Mouse (Mus musculus) G1E (cell line): ENCODE results near the gene Mpzl3. TPM values are rescaled to one million over a fixed set of nuclear protein-coding genes. Genes with fewer than 3 reads are reported as not detected.

Source experiments
- ATAC-seq: 2 replicates; pipeline ENCODE4 v1.8.0; 2016; ENCODE audit warnings: mild to moderate bottlenecking; ENCODE audit not compliant: insufficient number of reproducible peaks, poor library complexity, low FRiP score, severe bottlenecking; ENCODE audit errors: extremely low read depth
- DNase-seq: peaks from one replicate; pipeline ENCODE4 v3.0.0; 2012; ENCODE audit warnings: low spot score
- H3K27me3 ChIP-seq: 2 replicates; pipeline ENCODE4 v1.6.1; 2012; ENCODE audit warnings: mild to moderate bottlenecking, low read length, inconsistent platforms; ENCODE audit not compliant: insufficient read depth
- H3K36me3 ChIP-seq: replicated peaks from 2 replicates; pipeline ENCODE3; 2012; ENCODE audit warnings: mild to moderate bottlenecking, inconsistent platforms
- H3K4me1 ChIP-seq: 2 replicates; pipeline ENCODE4 v1.6.1; 2012; ENCODE audit warnings: low read depth, low read length, inconsistent platforms, mixed read lengths; ENCODE audit not compliant: insufficient read depth
- H3K4me3 ChIP-seq: 2 replicates; pipeline ENCODE4 v1.5.1; 2012; ENCODE audit warnings: low read depth, mild to moderate bottlenecking, inconsistent platforms, low read length, moderate library complexity, mixed read lengths
- H3K9me3 ChIP-seq: replicated peaks from 2 replicates; pipeline ENCODE4 v1.6.1; 2012; ENCODE audit warnings: inconsistent platforms
- CTCF ChIP-seq: IDR thresholded peaks from 2 replicates; pipeline ENCODE4 v1.5.1; 2012; ENCODE audit warnings: low read depth, low read length, inconsistent platforms, mixed read lengths
- GATA1 ChIP-seq: IDR thresholded peaks from 2 replicates; pipeline ENCODE4 v1.6.1; 2012; ENCODE audit warnings: borderline replicate concordance, low read length, inconsistent platforms, mixed read lengths
- GATA2 ChIP-seq: IDR thresholded peaks from 2 replicates; pipeline ENCODE4 v1.6.1; 2012; ENCODE audit warnings: low read depth, low read length, inconsistent platforms, borderline replicate concordance
- POLR2AphosphoS5 ChIP-seq: IDR thresholded peaks from 2 replicates; pipeline ENCODE4 v1.6.1; 2012; ENCODE audit warnings: low read depth, low read length, inconsistent platforms; ENCODE audit not compliant: insufficient replicate concordance
- TAL1 ChIP-seq: conservative IDR thresholded peaks from 2 replicates; pipeline ENCODE4 v1.6.1; 2012; ENCODE audit warnings: low read depth, low read length, inconsistent platforms, mixed read lengths
- polyA plus RNA-seq: library from polyadenylated mRNA; stranded (reverse); fragments of >175 nt; gene quantifications from 2 replicates; pipeline ENCODE4 v1.2.3, GENCODE M21; 2012
- total RNA-seq, 2 experiments: library from RNA; stranded (forward) in 1 of 2; stranded (reverse) in 1 of 2; fragments of 200-1000 nt in 1 of 2; fragments of >200 nt in 1 of 2; fragmentation: Nextera tagmentation in 1 of 2; gene quantifications; 2 replicates each; pipeline ENCODE4 v1.2.3; 2014 to 2017

The Mpzl3 gene
- total and polyA plus RNA-seq, 3 experiments: 0.08 to 1.5 (median 1.2) TPM

- DNase-seq (no peak), ATAC-seq (no peak)
- H3K4me3 ChIP-seq: no peak overlapping the region
- H3K9me3 ChIP-seq: no peaks in the 10 kb centered on the region
- no peak for TF ChIP-seq CTCF
- no peak for TF ChIP-seq POLR2AphosphoS5
- TF ChIP-seq GATA2: no peak
- TF ChIP-seq GATA1: no peak
- TF ChIP-seq TAL1: no peak
- 0 out of 2 replicates have a peak, but pooled peaks cover under 1% of the 10 kb centered on the region for H3K4me1 ChIP-seq
- H3K27me3 ChIP-seq: peaks cover 5% of the 10 kb centered on the region
- no peaks in the 10 kb centered on the region for H3K36me3 ChIP-seq
Measured at GRCm38 (mm10) chr9:45126941-45127340, 72.0 kb downstream of the Mpzl3 start.

Other genes starting within 250 kb of the Mpzl3 start
- 143 TPM in 2 replicates for gene Kmt2a, start 173.9 kb upstream of the Mpzl3 start, total RNA-seq (2014; fragmentation: Nextera tagmentation)
- gene Kmt2a, start 173.9 kb upstream of the Mpzl3 start, total RNA-seq (2017): 5.9 and 6.3 TPM in 2 replicates
- 8.9 and 10.0 TPM in 2 replicates for gene Kmt2a, start 173.9 kb upstream of the Mpzl3 start, polyA plus RNA-seq
- gene Atp5l, start 134.4 kb upstream of the Mpzl3 start, total RNA-seq (2014; fragmentation: Nextera tagmentation): 68.9 and 73.1 TPM in 2 replicates
- gene Atp5l, start 134.4 kb upstream of the Mpzl3 start, total RNA-seq (2017): 130 and 149 TPM in 2 replicates
- gene Atp5l, start 134.4 kb upstream of the Mpzl3 start, polyA plus RNA-seq: 32.8 and 41.5 TPM in 2 replicates
- 79.8 and 80.2 TPM in 2 replicates for gene Ube4a, start 89.6 kb upstream of the Mpzl3 start, total RNA-seq (2014; fragmentation: Nextera tagmentation)
- 38.3 and 59.6 TPM in 2 replicates for gene Ube4a, start 89.6 kb upstream of the Mpzl3 start, total RNA-seq (2017)
- 2.3 and 2.6 TPM in 2 replicates for gene Ube4a, start 89.6 kb upstream of the Mpzl3 start, polyA plus RNA-seq
- gene Cd3g, start 74.8 kb upstream of the Mpzl3 start, total RNA-seq (2014; fragmentation: Nextera tagmentation): not detected in 2 replicates
- gene Cd3g, start 74.8 kb upstream of the Mpzl3 start, total RNA-seq (2017): 0.22 and 0.29 TPM in 2 replicates
- gene Cd3g, start 74.8 kb upstream of the Mpzl3 start, polyA plus RNA-seq: 0.10 TPM in 1 of 2 replicates, not detected in the other
- not detected in 2 replicates for gene Cd3d, start 73.4 kb upstream of the Mpzl3 start, total RNA-seq (2014; fragmentation: Nextera tagmentation)
- not detected in 2 replicates for gene Cd3d, start 73.4 kb upstream of the Mpzl3 start, total RNA-seq (2017)
- not detected in 2 replicates for gene Cd3d, start 73.4 kb upstream of the Mpzl3 start, polyA plus RNA-seq
- not detected in 2 replicates for gene Cd3e, start 45.6 kb upstream of the Mpzl3 start, total RNA-seq (2014; fragmentation: Nextera tagmentation)
- gene Cd3e, start 45.6 kb upstream of the Mpzl3 start, total RNA-seq (2017): 0.06 and 0.16 TPM in 2 replicates
- gene Cd3e, start 45.6 kb upstream of the Mpzl3 start, polyA plus RNA-seq: not detected in 2 replicates
- 0.44 and 1.4 TPM in 2 replicates for gene Mpzl2, start 15.4 kb upstream of the Mpzl3 start, total RNA-seq (2014; fragmentation: Nextera tagmentation)
- gene Mpzl2, start 15.4 kb upstream of the Mpzl3 start, total RNA-seq (2017): 0.17 TPM in 1 of 2 replicates, not detected in the other
- gene Mpzl2, start 15.4 kb upstream of the Mpzl3 start, polyA plus RNA-seq: not detected in 2 replicates
- not detected in 2 replicates for gene Jaml, start 24.0 kb downstream of the Mpzl3 start, total RNA-seq (2014; fragmentation: Nextera tagmentation)
- not detected in 2 replicates for gene Jaml, start 24.0 kb downstream of the Mpzl3 start, total RNA-seq (2017)
- gene Jaml, start 24.0 kb downstream of the Mpzl3 start, polyA plus RNA-seq: not detected in 2 replicates
- not detected in 2 replicates for gene Scn2b, start 62.6 kb downstream of the Mpzl3 start, total RNA-seq (2014; fragmentation: Nextera tagmentation)
- 0.05 and 0.06 TPM in 2 replicates for gene Scn2b, start 62.6 kb downstream of the Mpzl3 start, total RNA-seq (2017)
- not detected in 2 replicates for gene Scn2b, start 62.6 kb downstream of the Mpzl3 start, polyA plus RNA-seq
- gene Scn4b, start 83.2 kb downstream of the Mpzl3 start, total RNA-seq (2014; fragmentation: Nextera tagmentation): not detected in 2 replicates
- 0.05 TPM in 1 of 2 replicates, not detected in the other for gene Scn4b, start 83.2 kb downstream of the Mpzl3 start, total RNA-seq (2017)
- gene Scn4b, start 83.2 kb downstream of the Mpzl3 start, polyA plus RNA-seq: not detected in 2 replicates
- gene BC049352, start 126.8 kb downstream of the Mpzl3 start, total RNA-seq (2014; fragmentation: Nextera tagmentation): not detected in 2 replicates
- gene BC049352, start 126.8 kb downstream of the Mpzl3 start, total RNA-seq (2017): 0.22 TPM in 1 of 2 replicates, not detected in the other
- not detected in 2 replicates for gene BC049352, start 126.8 kb downstream of the Mpzl3 start, polyA plus RNA-seq
- gene Tmprss4, start 148.9 kb downstream of the Mpzl3 start, total RNA-seq (2014; fragmentation: Nextera tagmentation): not detected in 2 replicates
- 0.11 TPM in 1 of 2 replicates, not detected in the other for gene Tmprss4, start 148.9 kb downstream of the Mpzl3 start, total RNA-seq (2017)
- gene Tmprss4, start 148.9 kb downstream of the Mpzl3 start, polyA plus RNA-seq: not detected in 2 replicates
- gene Il10ra, start 214.0 kb downstream of the Mpzl3 start, total RNA-seq (2014; fragmentation: Nextera tagmentation): 0.45 TPM in 1 of 2 replicates, not detected in the other
- gene Il10ra, start 214.0 kb downstream of the Mpzl3 start, total RNA-seq (2017): 0.16 and 0.17 TPM in 2 replicates
- gene Il10ra, start 214.0 kb downstream of the Mpzl3 start, polyA plus RNA-seq: 0.07 and 0.09 TPM in 2 replicates